Mouse (Mus musculus) induced T-regulatory cell, adult 2 months (primary cell): ENCODE results near the gene Tm9sf1.
A peak's percentile ranks its signal among the peaks of the same experiment; 100 is the strongest.

Experiments
- DNase-seq: peaks from one replicate; pipeline ENCODE4 v3.0.0-alpha.2; 2012; ENCODE audit warnings: low read depth

Tm9sf1 gene

GRCm38 (mm10) chr14:55590748-55591330, 52.8 kb downstream of the Tm9sf1 start, which contains the start of gene Psme2:
TSS of gene Psme2 (minus strand) at chr14:55591113.
- peak; percentile 97 for DNase-seq

GRCm38 (mm10) chr14:55589771-55590448, 53.7 kb downstream of the Tm9sf1 start:
- peak; percentile 92 for DNase-seq

DNA sequence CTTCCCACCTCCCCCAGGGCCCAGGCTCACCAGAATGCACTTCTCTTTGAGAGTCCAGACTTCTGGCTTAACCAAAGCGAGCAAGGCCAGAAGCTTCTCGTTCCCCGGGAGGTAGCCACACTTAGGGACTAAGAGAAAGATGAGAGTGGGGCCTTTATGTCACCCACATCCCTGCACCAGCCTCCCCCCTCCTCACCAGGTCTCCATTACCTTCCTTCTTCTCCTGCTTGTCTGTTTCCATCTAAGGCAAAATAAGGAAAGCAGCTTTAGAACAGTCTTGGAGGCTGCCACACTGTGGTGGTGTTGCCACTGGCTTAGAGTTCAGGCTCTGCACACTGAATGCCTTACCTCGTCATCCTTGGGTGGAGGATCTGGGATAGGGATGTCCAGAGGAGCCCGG, 54.3 kb downstream of the Tm9sf1 start:
- no peak for DNase-seq

- DNase-seq, result peak; percentile 75
These were observed 57.5 kb downstream of the Tm9sf1 start for GRCm38 (mm10) chr14:55586149-55586548.
